In genomic region chr7:120869883-120870282, GRCm38 (mm10) we compare ENCODE assay signal across 12 mouse cellular contexts. TPM values are rescaled to one million over a fixed set of nuclear protein-coding genes. Genes with fewer than 3 reads are reported as not detected.
DNase-seq lines count a peak whose midpoint lies in the region; ATAC-seq and TF ChIP-seq lines count a peak whose summit lies in the region.
"Had no signal": no experiment of that assay in that cellular context is flagged by ENCODE, and none has a peak within 500 bp of the region (broad histone marks: within the 10 kb centered on the region; RNA-seq: fewer than 3 reads in every experiment).

No protein-coding gene starts in this region.

- ATAC-seq in frontal cortex, adult (ENCODE audit: low TSS enrichment): peak; percentile 21
- peak; percentile 54 for ATAC-seq in stomach, postnatal 0 days (ENCODE audit: low FRiP score, low TSS enrichment)
- ATAC-seq: forebrain, embryonic 16.5 days had no signal

- H3K4me2 ChIP-seq in stomach, postnatal 0 days (replicated peaks; ENCODE audit: low read depth): peak overlapping the region; percentile 0; the same call in 1 of the 2 replicates

- no peak for TF ChIP-seq EP300 in stomach, postnatal 0 days (optimal IDR thresholded peaks at IDR 0.05)

- H3K4me1 ChIP-seq in stomach, postnatal 0 days (replicated peaks; ENCODE audit: control insufficient read depth, insufficient read depth): peaks cover 4% of the 10 kb centered on the region; the same call in 1 of the 2 replicates

- peak overlapping the region; percentile 61 for H3K27ac ChIP-seq in stomach, postnatal 0 days (replicated peaks)
- H3K27ac ChIP-seq: midbrain, embryonic 10.5 days had no signal

- TF ChIP-seq CTCF in stomach, postnatal 0 days (IDR thresholded peaks at IDR 0.05; ENCODE audit: low read depth): no peak

- no peaks in the 10 kb centered on the region for H3K27me3 ChIP-seq in stomach, postnatal 0 days (ENCODE audit: control insufficient read depth, insufficient read depth, low read length)

- no peaks in the 10 kb centered on the region; the same call in 1 of the 2 replicates for H3K36me3 ChIP-seq in stomach, postnatal 0 days (ENCODE audit: control insufficient read depth, insufficient read depth, low read length)
- H3K36me3 ChIP-seq: midbrain, embryonic 10.5 days had no signal

- H3K9ac ChIP-seq in stomach, postnatal 0 days (ENCODE audit: low read length): no peak overlapping the region

- no peak for DNase-seq in frontal cortex, postnatal 25 days (ENCODE audit: low spot score in 2 of 2)
- peak; percentile 33 to 36 for DNase-seq in left cerebral cortex, adult 18-20 months (ENCODE audit: low spot score in 2 of 2)
- no peak for DNase-seq in left cerebral cortex, adult 11 months (ENCODE audit: low spot score)
- DNase-seq in urinary bladder, postnatal 36 days (ENCODE audit: low spot score in 2 of 2): peak; percentile 22 to 25
- DNase-seq in urinary bladder, postnatal 4 days (ENCODE audit: low spot score in 2 of 2): no peak
- peak; percentile 39 for DNase-seq in stomach, postnatal 0 days (ENCODE audit: low spot score)
- no peak for DNase-seq in frontal cortex, postnatal 10 days (ENCODE audit: low spot score in 2 of 2)
- DNase-seq: layer of hippocampus, adult 9-11 months had no signal

- no peak overlapping the region for H3K4me3 ChIP-seq in stomach, postnatal 0 days (ENCODE audit: low read depth, low read length)
- H3K4me3 ChIP-seq: midbrain, embryonic 10.5 days had no signal

- H3K9me3 ChIP-seq in stomach, postnatal 0 days (ENCODE audit: control insufficient read depth, low read length): no peaks in the 10 kb centered on the region
- H3K9me3 ChIP-seq: midbrain, embryonic 10.5 days had no signal

- WGBS in stomach, postnatal 0 days: 3% methylated on average over 5 of the region's 5 CpGs

RNA-seq across cellular contexts. Expression of gene Eef2k, which starts 27.3 kb away (rescaled TPM):
- 10 to 100 TPM; 29.2 to 30.4 TPM for total RNA-seq in left cerebral cortex, adult 18-20 months (2021)
- polyA plus RNA-seq in stomach, postnatal 0 days (2015; fragmentation: Nextera tagmentation; extraction: Ambion mirVana): 39.9 and 42.0 TPM in 2 replicates

RNA-seq across cellular contexts. Expression of gene Polr3e, which starts 47.7 kb away (rescaled TPM):
- total RNA-seq in left cerebral cortex, adult 18-20 months (2021): 10 to 100 TPM; 27.0 to 27.4 TPM
- polyA plus RNA-seq in stomach, postnatal 0 days (2015; fragmentation: Nextera tagmentation; extraction: Ambion mirVana): 16.1 and 17.7 TPM in 2 replicates

RNA-seq across cellular contexts. Expression of gene Gm5737, which starts 57.7 kb away (rescaled TPM):
- total RNA-seq in left cerebral cortex, adult 18-20 months (2021): not detected
- polyA plus RNA-seq in stomach, postnatal 0 days (2015; fragmentation: Nextera tagmentation; extraction: Ambion mirVana): not detected in 2 replicates
- polyA plus RNA-seq: forebrain, embryonic 16.5 days; hindbrain, embryonic 11.5 days; midbrain, embryonic 10.5 days had no signal

Comparison
In these comparisons a context has a peak if more than half of its experiments do, and no peak if none do; other contexts are left out.
1. DNase-seq: peak in left cerebral cortex, adult 18-20 months (2 of 2), urinary bladder, postnatal 36 days (2 of 2) and stomach, postnatal 0 days (single experiment); none in frontal cortex, postnatal 25 days (0 of 2), left cerebral cortex, adult 11 months (single experiment), urinary bladder, postnatal 4 days (0 of 2) and frontal cortex, postnatal 10 days (0 of 2).